Mouse (Mus musculus): Measurements from ENCODE around the gene Tmc5. TPM values are rescaled to one million over a fixed set of nuclear protein-coding genes. Genes with fewer than 3 reads are reported as not detected.

Tmc5 gene
- polyA plus RNA-seq, 1 experiment, result 74.2 TPM

DNA sequence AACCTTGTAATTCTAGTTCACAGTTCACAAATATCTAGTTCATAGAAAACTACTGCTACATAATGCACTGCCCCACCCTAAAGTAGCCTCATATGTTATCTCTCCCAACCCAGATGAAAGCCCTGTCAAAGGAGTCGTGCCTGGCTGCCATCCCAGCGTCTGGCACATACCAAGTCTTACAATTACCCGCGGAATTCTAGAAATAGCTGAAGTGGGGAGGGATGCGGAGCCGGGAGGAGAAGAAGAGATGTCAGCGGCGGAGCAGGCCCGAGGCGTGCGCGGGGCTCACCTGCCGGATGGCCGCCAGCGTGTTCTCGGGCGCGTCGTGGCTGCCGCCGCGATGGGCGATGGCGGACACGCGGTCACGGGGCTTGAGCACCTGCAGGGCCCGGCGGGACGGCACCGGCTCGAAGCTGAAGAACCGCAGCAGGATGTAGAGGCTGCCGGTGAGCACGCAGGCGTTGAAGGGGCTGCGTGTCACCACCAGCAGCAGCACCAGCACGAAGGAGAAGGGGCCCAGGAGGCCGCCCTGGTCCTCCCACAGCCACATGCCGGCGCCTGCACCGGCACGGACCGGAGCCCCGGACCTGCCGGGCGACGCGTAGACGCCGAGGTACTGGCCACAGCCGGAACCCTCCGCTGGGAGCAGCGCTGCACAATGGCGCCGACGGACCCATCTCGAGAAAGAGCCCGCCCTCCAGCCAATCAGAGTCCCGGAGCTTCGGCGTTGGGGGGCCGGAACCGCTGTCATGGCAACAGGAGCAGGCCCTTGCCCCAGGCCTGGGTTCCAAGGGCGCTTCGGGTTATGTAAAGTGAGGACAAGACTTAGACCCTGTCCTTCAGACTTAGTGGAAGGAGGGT, 108.2 kb downstream of the Tmc5 start, which contains the start of gene Gde1:
Gene Gde1, minus strand, starts transcription at position 678 of the 861 bp plus-strand sequence.
- Histone ChIP-seq H3K4me1 (ENCODE audit: control insufficient read depth, insufficient read depth, low read length) (peaks cover 5% of the 10 kb centered on the region), H3K27ac (ENCODE audit: control insufficient read depth, insufficient read depth, low read depth, low read length) (peak within 1 kb of the TSS; percentile 86), H3K27me3 (ENCODE audit: control insufficient read depth, insufficient read depth, low read length) (no peaks in the 10 kb centered on the region), H3K4me3 (ENCODE audit: control insufficient read depth, low read depth, low read length) (peak within 1 kb of the TSS; percentile 91), H3K36me3 (ENCODE audit: control insufficient read depth, insufficient read depth, low read length) (no peaks in the 10 kb centered on the region; the same call in 1 of the 2 replicates)
- TF ChIP-seq CTCF (IDR thresholded peaks at IDR 0.05; ENCODE audit: control insufficient read depth, insufficient read depth, insufficient replicate concordance, low read depth, low read length), result no peak
- TF ChIP-seq POLR2A (IDR thresholded peaks at IDR 0.05; ENCODE audit: control insufficient read depth, low read depth, low read length), result peak; percentile 78

DNA sequence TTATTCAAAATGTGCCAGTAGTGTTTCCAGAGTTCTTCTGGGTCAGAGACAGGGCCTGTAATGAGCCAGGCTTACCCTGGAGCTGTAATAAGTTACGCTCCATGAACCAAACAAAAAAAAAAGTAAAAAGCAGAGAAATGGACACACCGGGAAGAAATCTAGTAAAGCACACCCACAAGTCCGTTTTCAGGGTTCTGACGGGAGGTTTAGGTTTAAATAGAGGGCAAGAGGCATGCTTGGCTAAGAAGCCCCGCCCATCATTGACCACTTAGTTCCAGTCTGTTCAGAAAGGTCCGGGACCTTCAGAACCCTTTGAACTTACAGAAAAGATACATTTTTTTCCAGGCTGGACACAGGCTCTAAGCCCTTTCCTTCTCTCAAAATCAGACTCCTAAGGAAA, 109.0 kb downstream of the Tmc5 start:
- Histone ChIP-seq H3K36me3 (ENCODE audit: control insufficient read depth, insufficient read depth, low read length) (no peaks in the 10 kb centered on the region; the same call in 1 of the 2 replicates), H3K27me3 (ENCODE audit: control insufficient read depth, insufficient read depth, low read length) (no peaks in the 10 kb centered on the region), H3K27ac (ENCODE audit: control insufficient read depth, insufficient read depth, low read depth, low read length) (peak overlapping the region; percentile 86), H3K4me3 (ENCODE audit: control insufficient read depth, low read depth, low read length) (peak overlapping the region; percentile 91), H3K4me1 (ENCODE audit: control insufficient read depth, insufficient read depth, low read length) (peaks cover 5% of the 10 kb centered on the region)
- TF ChIP-seq POLR2A (IDR thresholded peaks at IDR 0.05; ENCODE audit: control insufficient read depth, low read depth, low read length) (no peak), CTCF (IDR thresholded peaks at IDR 0.05; ENCODE audit: control insufficient read depth, insufficient read depth, insufficient replicate concordance, low read depth, low read length) (no peak)

DNA sequence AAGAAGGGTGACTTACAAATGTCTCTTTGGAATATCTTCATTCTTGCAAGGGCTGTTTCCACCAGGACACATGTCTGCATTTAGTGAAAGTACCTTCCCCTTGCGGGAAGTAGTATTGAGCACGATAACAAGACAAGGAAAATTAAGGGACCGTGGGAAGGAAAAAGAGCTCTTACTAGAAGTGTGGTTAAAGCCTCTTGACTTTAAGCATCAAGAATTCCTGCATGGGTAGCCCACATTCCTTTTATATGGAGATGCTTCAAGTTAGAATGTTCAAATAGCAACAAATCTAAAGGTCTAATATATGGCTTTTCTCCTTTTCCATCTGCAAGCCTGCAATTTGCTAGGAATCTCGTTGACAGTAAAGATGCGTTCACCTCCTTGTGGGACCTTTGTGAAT, 109.4 kb downstream of the Tmc5 start:
- H3K27ac ChIP-seq (ENCODE audit: control insufficient read depth, insufficient read depth, low read depth, low read length), result peak overlapping the region; percentile 86
- peak overlapping the region; percentile 91; the same call in 1 of the 2 replicates for H3K4me3 ChIP-seq (ENCODE audit: control insufficient read depth, low read depth, low read length)
- peaks cover 5% of the 10 kb centered on the region for H3K4me1 ChIP-seq (ENCODE audit: control insufficient read depth, insufficient read depth, low read length)
- H3K27me3 ChIP-seq (ENCODE audit: control insufficient read depth, insufficient read depth, low read length), result no peaks in the 10 kb centered on the region
- TF ChIP-seq POLR2A (IDR thresholded peaks at IDR 0.05; ENCODE audit: control insufficient read depth, low read depth, low read length) (no peak), CTCF (IDR thresholded peaks at IDR 0.05; ENCODE audit: control insufficient read depth, insufficient read depth, insufficient replicate concordance, low read depth, low read length) (no peak)
- H3K36me3 ChIP-seq (ENCODE audit: control insufficient read depth, insufficient read depth, low read length), result no peaks in the 10 kb centered on the region; the same call in 1 of the 2 replicates

DNA sequence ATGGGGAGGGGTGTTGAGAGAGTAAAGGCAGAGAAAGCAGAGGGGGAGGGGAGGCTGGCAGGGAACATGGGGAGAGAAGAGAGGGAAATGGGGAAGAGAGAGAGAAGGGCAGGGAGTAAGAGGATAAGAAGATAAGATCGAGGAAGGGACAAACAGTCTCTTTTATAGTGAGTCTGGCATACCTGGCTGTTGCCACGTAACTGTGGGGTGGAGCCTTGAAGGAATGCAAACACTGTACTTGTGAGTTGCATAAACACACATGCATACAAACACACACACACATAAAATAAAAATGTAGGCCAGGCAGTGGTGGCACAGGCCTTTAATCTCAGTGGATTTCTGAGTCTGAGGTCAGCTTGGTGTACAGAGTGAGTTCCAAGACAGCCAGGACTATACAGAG, 110.1 kb downstream of the Tmc5 start:
- H3K4me3 ChIP-seq (ENCODE audit: control insufficient read depth, low read depth, low read length), result no peak overlapping the region
- no peaks in the 10 kb centered on the region; the same call in 1 of the 2 replicates for H3K36me3 ChIP-seq (ENCODE audit: control insufficient read depth, insufficient read depth, low read length)
- no peak overlapping the region for H3K27ac ChIP-seq (ENCODE audit: control insufficient read depth, insufficient read depth, low read depth, low read length)
- TF ChIP-seq POLR2A (IDR thresholded peaks at IDR 0.05; ENCODE audit: control insufficient read depth, low read depth, low read length) (no peak), CTCF (IDR thresholded peaks at IDR 0.05; ENCODE audit: control insufficient read depth, insufficient read depth, insufficient replicate concordance, low read depth, low read length) (no peak)
- no peaks in the 10 kb centered on the region for H3K27me3 ChIP-seq (ENCODE audit: control insufficient read depth, insufficient read depth, low read length)
- peaks cover 5% of the 10 kb centered on the region for H3K4me1 ChIP-seq (ENCODE audit: control insufficient read depth, insufficient read depth, low read length)

DNA sequence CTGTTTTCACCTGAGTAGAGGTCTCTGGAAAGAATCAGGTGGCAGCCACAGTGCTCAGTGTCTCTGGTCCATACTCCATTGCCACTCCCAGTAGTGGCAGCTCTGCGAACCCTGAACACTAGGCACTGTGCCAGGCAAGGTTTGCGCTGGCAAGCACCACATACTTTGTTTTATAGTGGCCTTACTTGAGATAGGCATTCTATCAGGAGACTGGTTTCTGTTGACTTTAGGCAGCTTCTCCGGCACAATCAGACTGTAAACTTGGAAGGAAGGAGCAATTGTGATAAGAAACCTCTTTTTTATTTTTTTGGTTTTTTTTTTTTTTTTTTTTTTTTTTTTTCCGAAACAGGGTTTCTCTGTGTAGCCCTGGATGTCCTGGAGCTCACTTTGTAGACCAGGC, 110.9 kb downstream of the Tmc5 start:
- TF ChIP-seq POLR2A (IDR thresholded peaks at IDR 0.05; ENCODE audit: control insufficient read depth, low read depth, low read length), result no peak
- no peak for TF ChIP-seq CTCF (IDR thresholded peaks at IDR 0.05; ENCODE audit: control insufficient read depth, insufficient read depth, insufficient replicate concordance, low read depth, low read length)
- no peak overlapping the region for H3K4me3 ChIP-seq (ENCODE audit: control insufficient read depth, low read depth, low read length)
- H3K36me3 ChIP-seq (ENCODE audit: control insufficient read depth, insufficient read depth, low read length), result no peaks in the 10 kb centered on the region
- H3K27ac ChIP-seq (ENCODE audit: control insufficient read depth, insufficient read depth, low read depth, low read length), result no peak overlapping the region
- H3K4me1 ChIP-seq (ENCODE audit: control insufficient read depth, insufficient read depth, low read length), result peaks cover 5% of the 10 kb centered on the region
- no peaks in the 10 kb centered on the region for H3K27me3 ChIP-seq (ENCODE audit: control insufficient read depth, insufficient read depth, low read length)

DNA sequence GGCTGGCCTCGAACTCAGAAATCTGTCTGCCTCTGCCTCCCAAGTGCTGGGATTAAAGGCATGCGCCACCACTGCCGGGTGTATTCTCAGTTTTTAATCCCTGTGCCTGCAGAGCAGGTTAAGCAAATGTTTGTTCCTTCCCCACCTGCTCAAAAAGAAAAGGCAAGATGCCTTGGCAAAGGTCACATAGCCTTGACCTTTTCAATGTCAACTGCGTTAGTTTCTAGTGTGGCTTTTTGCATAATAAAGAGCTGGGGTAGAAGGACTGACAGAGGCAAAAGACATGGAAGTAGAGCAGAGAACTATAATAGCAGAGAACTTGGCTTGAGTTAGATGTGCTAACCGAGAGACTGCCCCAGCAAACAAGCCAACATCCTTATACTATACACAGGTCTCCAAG, 113.7 kb downstream of the Tmc5 start:
- Histone ChIP-seq H3K27me3 (ENCODE audit: control insufficient read depth, insufficient read depth, low read length) (no peaks in the 10 kb centered on the region), H3K4me1 (ENCODE audit: control insufficient read depth, insufficient read depth, low read length) (0 out of 2 replicates have a peak, but pooled peaks cover 4% of the 10 kb centered on the region), H3K27ac (ENCODE audit: control insufficient read depth, insufficient read depth, low read depth, low read length) (no peak overlapping the region), H3K4me3 (ENCODE audit: control insufficient read depth, low read depth, low read length) (no peak overlapping the region), H3K36me3 (ENCODE audit: control insufficient read depth, insufficient read depth, low read length) (peaks cover 2% of the 10 kb centered on the region)
- TF ChIP-seq CTCF (IDR thresholded peaks at IDR 0.05; ENCODE audit: control insufficient read depth, insufficient read depth, insufficient replicate concordance, low read depth, low read length), result no peak
- TF ChIP-seq POLR2A (IDR thresholded peaks at IDR 0.05; ENCODE audit: control insufficient read depth, low read depth, low read length), result no peak
